Mouse (Mus musculus) intestine, embryonic 14.5 days (tissue): Measurements from ENCODE around the gene Tenm4. TPM values are rescaled to one million over a fixed set of nuclear protein-coding genes. Genes with fewer than 3 reads are reported as not detected.

ENCODE experiments used
- ATAC-seq: fragments of 200-750 bp; cut with Nextera tagmentation; replicated peaks from 2 replicates; pipeline ENCODE4 v1.8.0; 2017; ENCODE audit warnings: low read depth, moderate number of reproducible peaks, moderate TSS enrichment, moderate library complexity; ENCODE audit not compliant: low FRiP score, low TSS enrichment
- DNase-seq: peaks from one replicate; pipeline ENCODE4 v3.0.0-alpha.2; 2018; ENCODE audit warnings: low spot score
- H3K27ac ChIP-seq: fragments of 300-500 bp; sonication (generic); 2 replicates; pipeline ENCODE4 v1.5.1; 2014; ENCODE audit warnings: low read depth, mild to moderate bottlenecking, control low read depth
- H3K27me3 ChIP-seq: fragments of 300-500 bp; sonication (generic); replicated peaks from 2 replicates; pipeline ENCODE4 v1.6.1; 2014; ENCODE audit warnings: low read length, control low read depth; ENCODE audit not compliant: control insufficient read depth, insufficient read depth
- H3K36me3 ChIP-seq: fragments of 300-500 bp; sonication (generic); 2 replicates; pipeline ENCODE4 v1.6.1; 2014; ENCODE audit warnings: low read length, control low read depth; ENCODE audit not compliant: control insufficient read depth, insufficient read depth
- H3K4me1 ChIP-seq: fragments of 300-500 bp; sonication (generic); replicated peaks from 2 replicates; pipeline ENCODE4 v1.6.1; 2014; ENCODE audit warnings: low read length, control low read depth, mixed read lengths; ENCODE audit not compliant: control insufficient read depth, insufficient read depth
- H3K4me2 ChIP-seq: fragments of 300-500 bp; sonication (generic); 2 replicates; pipeline ENCODE4 v1.6.1; 2014; ENCODE audit warnings: low read length
- H3K4me3 ChIP-seq: fragments of 300-500 bp; sonication (generic); 2 replicates; pipeline ENCODE4 v1.5.1; 2014; ENCODE audit warnings: low read depth, low read length, control low read depth, mixed read lengths
- H3K9ac ChIP-seq: fragments of 300-500 bp; sonication (generic); 2 replicates; pipeline ENCODE4 v1.6.1; 2014; ENCODE audit warnings: mild to moderate bottlenecking, low read length
- H3K9me3 ChIP-seq: fragments of 300-500 bp; sonication (generic); 2 replicates; pipeline ENCODE4 v1.6.1; 2016; ENCODE audit warnings: low read length, control low read depth; ENCODE audit not compliant: control insufficient read depth
- WGBS: fragments of 180-500 bp; shearing (Covaris S2); extraction: QIAGEN DNeasy Blood & Tissue Kit; methylation state at CpG from one replicate; pipeline ENCODE4 v1.1.7; 2014; 5-methylcytosine and 5-hydroxymethylcytosine counted together
- polyA plus RNA-seq: library from polyadenylated mRNA; unstranded; fragments of >200 nt; fragmentation: Nextera tagmentation; extraction: Ambion mirVana; gene quantifications from 2 replicates; pipeline ENCODE4 v1.2.1, GENCODE M21; 2014

The Tenm4 gene
- polyA plus RNA-seq, 1 experiment from 2014 or later = 36.5 TPM

- no peak overlapping the region for H3K27ac ChIP-seq
- no peaks in the 10 kb centered on the region for H3K9me3 ChIP-seq
- H3K4me2 ChIP-seq = no peak overlapping the region
- no peaks in the 10 kb centered on the region for H3K27me3 ChIP-seq
- no peak overlapping the region for H3K9ac ChIP-seq
- ATAC-seq = no peak
- no peak overlapping the region for H3K4me3 ChIP-seq
- DNase-seq = no peak
- WGBS = 76% methylated on average over 6 of the region's 6 CpGs
- H3K4me1 ChIP-seq = 0 out of 2 replicates have a peak, but pooled peaks cover 9% of the 10 kb centered on the region
- H3K36me3 ChIP-seq = no peaks in the 10 kb centered on the region
Observed at GRCm38 (mm10) chr7:96588567-96588966, 417.5 kb downstream of the Tenm4 start.

GRCm38 (mm10) chr7:96595535-96596295 is 424.7 kb downstream of the Tenm4 start:
- Histone ChIP-seq H3K4me1 (no peaks in the 10 kb centered on the region), H3K4me3 (no peak overlapping the region)
- WGBS = 84% methylated on average over 9 of the region's 9 CpGs

GRCm38 (mm10) chr7:96596402-96597195 is 425.6 kb downstream of the Tenm4 start:
- Histone ChIP-seq H3K9ac (no peak overlapping the region), H3K4me2 (no peak overlapping the region), H3K27me3 (no peaks in the 10 kb centered on the region), H3K27ac (no peak overlapping the region), H3K4me1 (no peaks in the 10 kb centered on the region), H3K36me3 (no peaks in the 10 kb centered on the region), H3K4me3 (no peak overlapping the region), H3K9me3 (no peaks in the 10 kb centered on the region)
- ATAC-seq = no peak
- no peak for DNase-seq
- WGBS = 37% methylated on average over 9 of the region's 9 CpGs

More at GRCm38 (mm10) chr7:96595535-96596295, 424.7 kb downstream of the Tenm4 start:
- DNase-seq (no peak), ATAC-seq (no peak)
- Histone ChIP-seq H3K27me3 (no peaks in the 10 kb centered on the region), H3K36me3 (no peaks in the 10 kb centered on the region), H3K27ac (no peak overlapping the region), H3K9me3 (no peaks in the 10 kb centered on the region), H3K9ac (no peak overlapping the region), H3K4me2 (no peak overlapping the region)

- DNase-seq (no peak), ATAC-seq (no peak)
- no peak overlapping the region for H3K9ac ChIP-seq
- no peak overlapping the region for H3K27ac ChIP-seq
- H3K9me3 ChIP-seq = no peaks in the 10 kb centered on the region
- no peaks in the 10 kb centered on the region for H3K36me3 ChIP-seq
- H3K4me2 ChIP-seq = no peak overlapping the region
- no peak overlapping the region for H3K4me3 ChIP-seq
- no peaks in the 10 kb centered on the region for H3K4me1 ChIP-seq
- no peaks in the 10 kb centered on the region for H3K27me3 ChIP-seq
- WGBS = 96% methylated on average over 4 of the region's 4 CpGs
Observed at GRCm38 (mm10) chr7:96597871-96598270, 426.8 kb downstream of the Tenm4 start.

GRCm38 (mm10) chr7:96599081-96599480 is 428.0 kb downstream of the Tenm4 start:
- H3K36me3 ChIP-seq = no peaks in the 10 kb centered on the region
- no peak overlapping the region for H3K27ac ChIP-seq
- DNase-seq (no peak), ATAC-seq (no peak)
- H3K4me3 ChIP-seq = no peak overlapping the region
- 83% methylated on average over 3 of the region's 3 CpGs for WGBS
- no peaks in the 10 kb centered on the region for H3K9me3 ChIP-seq
- no peaks in the 10 kb centered on the region for H3K27me3 ChIP-seq
- H3K4me2 ChIP-seq = no peak overlapping the region
- no peak overlapping the region for H3K9ac ChIP-seq
- no peaks in the 10 kb centered on the region for H3K4me1 ChIP-seq

GRCm38 (mm10) chr7:96600381-96600941 is 429.4 kb downstream of the Tenm4 start:
- 42% methylated on average over 4 of the region's 5 CpGs for WGBS
- DNase-seq = no peak
- Histone ChIP-seq H3K36me3 (no peaks in the 10 kb centered on the region), H3K9me3 (no peaks in the 10 kb centered on the region), H3K4me1 (no peaks in the 10 kb centered on the region), H3K27ac (no peak overlapping the region), H3K4me3 (no peak overlapping the region), H3K4me2 (no peak overlapping the region), H3K27me3 (no peaks in the 10 kb centered on the region), H3K9ac (no peak overlapping the region)
- ATAC-seq = no peak

- Histone ChIP-seq H3K9me3 (no peaks in the 10 kb centered on the region), H3K27me3 (no peaks in the 10 kb centered on the region), H3K4me2 (no peak overlapping the region), H3K4me1 (no peaks in the 10 kb centered on the region), H3K4me3 (no peak overlapping the region), H3K27ac (no peak overlapping the region), H3K36me3 (no peaks in the 10 kb centered on the region), H3K9ac (no peak overlapping the region)
- no peak for ATAC-seq
- 67% methylated on average over 3 of the region's 3 CpGs for WGBS
- DNase-seq = no peak
Observed at GRCm38 (mm10) chr7:96604091-96604745, 433.2 kb downstream of the Tenm4 start.

- no peak for ATAC-seq
- 67% methylated on average over 2 of the region's 2 CpGs for WGBS
- H3K27ac ChIP-seq = no peak overlapping the region
Observed at GRCm38 (mm10) chr7:96605316-96605715, 434.3 kb downstream of the Tenm4 start.

More at GRCm38 (mm10) chr7:96605316-96605715, 434.3 kb downstream of the Tenm4 start:
- no peak overlapping the region for H3K9ac ChIP-seq
- H3K9me3 ChIP-seq = no peaks in the 10 kb centered on the region
- no peak overlapping the region for H3K4me2 ChIP-seq
- H3K36me3 ChIP-seq = no peaks in the 10 kb centered on the region
- H3K4me3 ChIP-seq = no peak overlapping the region
- no peak for DNase-seq
- H3K4me1 ChIP-seq = no peaks in the 10 kb centered on the region
- no peaks in the 10 kb centered on the region for H3K27me3 ChIP-seq
